Mouse (Mus musculus): Measurements from ENCODE around the gene Ddah2. TPM values are rescaled to one million over a fixed set of nuclear protein-coding genes. Genes with fewer than 3 reads are reported as not detected.
A peak's percentile ranks its signal among the peaks of the same experiment; 100 is the strongest.

Ddah2 gene
- polyA plus RNA-seq, 1 experiment from 2014 or later: 582 TPM

DNA sequence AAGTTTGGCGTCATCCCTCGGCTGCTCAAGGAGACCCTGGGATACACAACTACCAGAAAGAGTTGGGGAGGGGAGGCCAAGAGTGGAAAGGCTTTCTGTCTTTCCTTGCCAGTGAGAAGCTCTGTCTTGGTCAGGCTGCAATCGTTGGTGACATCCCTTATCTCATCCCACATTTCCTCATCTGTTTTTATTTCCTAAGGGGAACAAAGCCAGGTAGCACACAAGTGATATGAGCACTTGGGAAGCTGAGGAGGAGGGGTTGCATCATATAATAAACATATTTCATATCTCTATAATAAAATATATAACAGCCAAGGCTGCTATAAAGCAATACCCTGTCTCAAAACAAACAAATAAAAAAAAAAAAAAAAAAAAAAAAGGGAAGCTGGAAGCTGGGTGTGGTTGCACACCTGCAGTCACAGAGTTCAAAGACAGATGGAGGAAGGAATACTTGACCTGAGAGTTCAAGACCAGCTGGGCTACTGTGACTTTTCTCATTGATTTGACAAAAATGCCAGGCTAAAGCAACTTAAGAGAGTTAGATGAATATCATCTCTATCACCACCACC lies 25.2 kb downstream of the Ddah2 start:
- Histone ChIP-seq H3K27me3 (ENCODE audit: control insufficient read depth, insufficient read depth, low read length) (no peaks in the 10 kb centered on the region), H3K4me1 (ENCODE audit: control insufficient read depth, insufficient read depth, low read length) (no peaks in the 10 kb centered on the region), H3K4me3 (ENCODE audit: low read depth, low read length) (no peak overlapping the region), H3K9ac (ENCODE audit: low read length) (no peak overlapping the region), H3K9me3 (ENCODE audit: control insufficient read depth, low read length) (no peaks in the 10 kb centered on the region), H3K4me2 (ENCODE audit: low read depth, severe bottlenecking) (no peak overlapping the region), H3K27ac (replicated peaks; ENCODE audit: low read depth, low read length) (no peak overlapping the region), H3K36me3 (ENCODE audit: control insufficient read depth, insufficient read depth, low read length) (no peaks in the 10 kb centered on the region)
- DNase-seq (ENCODE audit: low spot score) (no peak), ATAC-seq (ENCODE audit: insufficient number of reproducible peaks, low FRiP score, low TSS enrichment, low read depth) (no peak)
- 71% methylated on average over 3 of the region's 3 CpGs for WGBS

DNA sequence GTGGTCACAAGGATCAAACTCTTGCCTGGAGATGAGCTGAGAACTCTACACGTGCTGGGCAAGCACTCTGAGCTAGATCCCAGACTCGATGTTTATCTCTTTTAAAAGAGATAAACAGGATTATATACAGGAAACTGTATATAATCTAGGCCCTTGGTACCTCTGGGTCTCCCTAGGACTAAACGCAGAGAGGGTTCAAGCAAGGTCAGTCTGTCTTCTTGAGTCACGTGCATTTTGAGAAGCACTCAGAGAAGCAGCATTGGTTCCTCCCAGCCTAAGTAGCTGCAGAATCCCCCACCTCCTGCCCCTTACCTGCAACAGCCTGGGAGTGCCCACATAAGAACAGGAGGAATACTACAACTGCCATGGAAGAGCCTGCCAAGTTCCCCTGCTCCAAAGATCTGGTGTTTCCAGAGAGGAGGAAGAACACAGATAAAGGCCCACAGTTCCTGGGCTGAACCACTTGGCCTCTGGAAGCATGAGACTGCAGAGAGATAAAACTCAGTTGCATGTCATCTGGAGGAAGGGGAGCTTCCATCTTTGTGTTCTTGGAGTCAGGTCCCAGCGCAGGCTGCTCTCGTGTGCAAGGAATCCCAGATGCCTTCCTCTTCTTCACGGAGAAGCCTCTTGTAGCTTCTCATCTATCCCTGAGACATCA lies 26.5 kb downstream of the Ddah2 start, which contains the start of gene Ly6g6f:
Gene Ly6g6f (minus strand): TSS at position 403 of the 658 bp plus-strand sequence.
- WGBS: 84% methylated on average over 7 of the region's 7 CpGs
- Histone ChIP-seq H3K4me3 (ENCODE audit: low read depth, low read length) (no peak within 1 kb of the TSS), H3K27me3 (ENCODE audit: control insufficient read depth, insufficient read depth, low read length) (no peaks in the 10 kb centered on the region), H3K9me3 (ENCODE audit: control insufficient read depth, low read length) (no peaks in the 10 kb centered on the region), H3K4me1 (ENCODE audit: control insufficient read depth, insufficient read depth, low read length) (no peaks in the 10 kb centered on the region), H3K9ac (ENCODE audit: low read length) (no peak within 1 kb of the TSS), H3K27ac (replicated peaks; ENCODE audit: low read depth, low read length) (no peak within 1 kb of the TSS), H3K4me2 (ENCODE audit: low read depth, severe bottlenecking) (no peak within 1 kb of the TSS), H3K36me3 (ENCODE audit: control insufficient read depth, insufficient read depth, low read length) (no peaks in the 10 kb centered on the region)
- DNase-seq (ENCODE audit: low spot score) (no peak), ATAC-seq (ENCODE audit: insufficient number of reproducible peaks, low FRiP score, low TSS enrichment, low read depth) (no peak)

DNA sequence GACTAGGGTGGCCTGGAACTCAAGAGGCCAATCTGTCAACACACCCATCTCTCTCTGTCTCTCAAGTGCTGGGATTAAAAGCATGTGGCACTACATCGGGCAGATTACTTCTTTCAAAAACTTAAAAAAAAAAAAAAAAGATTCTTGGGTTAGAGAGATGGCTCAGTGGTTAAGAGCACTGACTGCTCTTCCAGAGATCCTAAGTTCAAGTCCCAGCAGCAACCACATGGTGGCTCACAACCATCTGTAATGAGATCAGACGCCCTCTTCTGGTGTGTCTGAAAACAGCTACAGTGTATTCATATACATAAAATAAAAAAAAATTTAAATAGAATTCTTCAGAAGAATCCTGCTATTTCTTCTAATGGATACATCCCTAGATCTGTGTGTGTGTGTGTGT lies 29.3 kb downstream of the Ddah2 start:
- Histone ChIP-seq H3K27ac (replicated peaks; ENCODE audit: low read depth, low read length) (no peak overlapping the region), H3K4me2 (ENCODE audit: low read depth, severe bottlenecking) (no peak overlapping the region), H3K4me3 (ENCODE audit: low read depth, low read length) (no peak overlapping the region), H3K9ac (ENCODE audit: low read length) (no peak overlapping the region), H3K4me1 (ENCODE audit: control insufficient read depth, insufficient read depth, low read length) (no peaks in the 10 kb centered on the region), H3K9me3 (ENCODE audit: control insufficient read depth, low read length) (no peaks in the 10 kb centered on the region), H3K36me3 (ENCODE audit: control insufficient read depth, insufficient read depth, low read length) (no peaks in the 10 kb centered on the region; the same call in 1 of the 2 replicates), H3K27me3 (ENCODE audit: control insufficient read depth, insufficient read depth, low read length) (no peaks in the 10 kb centered on the region)
- 52% methylated on average over 2 of the region's 2 CpGs for WGBS
- no peak for DNase-seq (ENCODE audit: low spot score)
- no peak for ATAC-seq (ENCODE audit: insufficient number of reproducible peaks, low FRiP score, low TSS enrichment, low read depth)

DNA sequence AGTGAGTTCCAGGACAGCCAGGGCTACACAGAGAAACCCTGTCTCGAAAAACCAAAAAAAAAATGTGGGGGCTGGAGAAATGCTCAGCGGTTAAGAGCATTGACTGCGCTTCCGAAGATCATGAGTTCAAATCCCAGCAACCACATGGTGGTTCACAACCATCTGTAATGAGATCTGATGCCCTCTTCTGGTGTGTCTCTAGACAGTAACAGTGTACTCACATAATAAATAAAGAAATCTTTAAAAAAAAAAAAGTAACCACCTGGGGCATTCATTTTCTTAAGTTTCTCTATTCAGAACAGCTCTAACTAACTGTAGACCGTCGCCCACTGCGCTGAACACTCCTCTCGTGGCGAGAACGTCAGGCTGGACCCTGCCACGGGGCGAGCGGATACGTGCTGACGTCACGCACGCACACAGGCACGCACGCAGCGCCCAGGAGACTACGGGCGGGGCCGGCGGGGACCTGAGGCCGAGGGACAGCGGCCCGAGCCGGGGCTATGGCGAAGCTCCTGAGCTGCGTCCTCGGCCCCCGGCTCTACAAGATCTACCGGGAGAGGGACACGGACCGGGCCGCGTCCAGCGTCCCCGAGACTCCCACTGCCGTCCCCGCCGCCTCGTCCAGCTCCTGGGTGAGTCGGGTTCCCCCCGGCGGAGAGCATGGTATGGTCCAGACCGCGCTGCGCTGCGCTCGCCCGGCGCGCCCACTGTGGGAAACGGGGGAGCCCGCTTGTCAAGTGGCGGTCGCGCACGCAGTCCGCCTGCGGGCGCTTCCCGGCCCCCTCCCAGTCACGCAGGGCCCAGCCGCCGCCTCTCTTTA lies 30.2 kb downstream of the Ddah2 start, which contains the start of gene Abhd16a:
Gene Abhd16a (plus strand): TSS at position 439 of the 820 bp plus-strand sequence.
- no peaks in the 10 kb centered on the region for H3K4me1 ChIP-seq (ENCODE audit: control insufficient read depth, insufficient read depth, low read length)
- DNase-seq (ENCODE audit: low spot score): peak; percentile 95
- peak within 1 kb of the TSS; percentile 58 for H3K4me3 ChIP-seq (ENCODE audit: low read depth, low read length)
- peak within 1 kb of the TSS; percentile 96 for H3K9ac ChIP-seq (ENCODE audit: low read length)
- H3K36me3 ChIP-seq (ENCODE audit: control insufficient read depth, insufficient read depth, low read length): no peaks in the 10 kb centered on the region; the same call in 1 of the 2 replicates
- H3K27ac ChIP-seq (replicated peaks; ENCODE audit: low read depth, low read length): peak within 1 kb of the TSS; percentile 86
- H3K9me3 ChIP-seq (ENCODE audit: control insufficient read depth, low read length): no peaks in the 10 kb centered on the region
- WGBS: 4% methylated on average over 62 of the region's 67 CpGs
- peak within 1 kb of the TSS; percentile 71 for H3K4me2 ChIP-seq (ENCODE audit: low read depth, severe bottlenecking)
- ATAC-seq (ENCODE audit: insufficient number of reproducible peaks, low FRiP score, low TSS enrichment, low read depth): peak; percentile 97
- no peaks in the 10 kb centered on the region for H3K27me3 ChIP-seq (ENCODE audit: control insufficient read depth, insufficient read depth, low read length)

DNA sequence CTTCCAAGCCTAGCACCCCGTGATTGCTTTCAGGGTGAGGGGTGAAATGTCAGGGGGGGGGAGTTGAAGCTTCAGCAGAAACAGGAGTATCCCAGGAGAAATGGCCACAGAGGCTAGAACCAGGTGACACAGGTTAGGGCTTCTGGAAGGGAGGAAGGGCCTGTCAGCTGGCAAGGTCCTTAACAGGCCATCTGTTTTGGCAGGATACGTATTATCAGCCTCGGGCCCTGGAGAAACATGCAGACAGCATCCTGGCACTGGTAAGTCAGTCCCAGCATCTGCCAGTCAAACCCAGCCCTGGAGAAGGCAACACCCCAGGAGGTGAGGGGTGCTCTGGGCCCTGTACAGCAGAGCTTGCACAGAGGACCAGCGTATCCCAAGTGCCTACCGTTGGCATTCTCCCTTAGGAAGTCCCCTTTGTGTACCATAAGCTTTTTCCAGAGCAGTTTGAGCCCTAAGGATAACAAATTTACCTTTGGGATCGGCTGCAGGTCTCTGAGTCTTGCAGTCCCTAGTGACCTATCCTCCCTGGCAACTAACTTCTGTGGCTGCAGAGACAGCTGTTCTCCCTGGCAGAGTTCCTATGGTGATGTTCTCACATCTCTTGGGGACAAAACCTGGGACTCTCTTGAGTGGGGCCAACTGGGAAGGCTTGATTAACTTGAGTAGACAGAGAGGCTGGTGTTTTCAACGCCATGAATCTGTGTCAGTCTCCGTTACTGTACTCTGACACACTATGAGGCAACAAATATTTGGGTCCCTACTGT lies 31.5 kb downstream of the Ddah2 start:
- H3K4me1 ChIP-seq (ENCODE audit: control insufficient read depth, insufficient read depth, low read length): no peaks in the 10 kb centered on the region
- ATAC-seq (ENCODE audit: insufficient number of reproducible peaks, low FRiP score, low TSS enrichment, low read depth) (no peak), DNase-seq (ENCODE audit: low spot score) (no peak)
- H3K9ac ChIP-seq (ENCODE audit: low read length): peak overlapping the region; percentile 96; the same call in 1 of the 2 replicates
- no peak overlapping the region for H3K27ac ChIP-seq (replicated peaks; ENCODE audit: low read depth, low read length)
- peaks cover 3% of the 10 kb centered on the region for H3K36me3 ChIP-seq (ENCODE audit: control insufficient read depth, insufficient read depth, low read length)
- peak overlapping the region; percentile 71 for H3K4me2 ChIP-seq (ENCODE audit: low read depth, severe bottlenecking)
- WGBS: 74% methylated on average over 8 of the region's 8 CpGs
- H3K27me3 ChIP-seq (ENCODE audit: control insufficient read depth, insufficient read depth, low read length): no peaks in the 10 kb centered on the region
- H3K9me3 ChIP-seq (ENCODE audit: control insufficient read depth, low read length): no peaks in the 10 kb centered on the region
- peak overlapping the region; percentile 58; the same call in 1 of the 2 replicates for H3K4me3 ChIP-seq (ENCODE audit: low read depth, low read length)

DNA sequence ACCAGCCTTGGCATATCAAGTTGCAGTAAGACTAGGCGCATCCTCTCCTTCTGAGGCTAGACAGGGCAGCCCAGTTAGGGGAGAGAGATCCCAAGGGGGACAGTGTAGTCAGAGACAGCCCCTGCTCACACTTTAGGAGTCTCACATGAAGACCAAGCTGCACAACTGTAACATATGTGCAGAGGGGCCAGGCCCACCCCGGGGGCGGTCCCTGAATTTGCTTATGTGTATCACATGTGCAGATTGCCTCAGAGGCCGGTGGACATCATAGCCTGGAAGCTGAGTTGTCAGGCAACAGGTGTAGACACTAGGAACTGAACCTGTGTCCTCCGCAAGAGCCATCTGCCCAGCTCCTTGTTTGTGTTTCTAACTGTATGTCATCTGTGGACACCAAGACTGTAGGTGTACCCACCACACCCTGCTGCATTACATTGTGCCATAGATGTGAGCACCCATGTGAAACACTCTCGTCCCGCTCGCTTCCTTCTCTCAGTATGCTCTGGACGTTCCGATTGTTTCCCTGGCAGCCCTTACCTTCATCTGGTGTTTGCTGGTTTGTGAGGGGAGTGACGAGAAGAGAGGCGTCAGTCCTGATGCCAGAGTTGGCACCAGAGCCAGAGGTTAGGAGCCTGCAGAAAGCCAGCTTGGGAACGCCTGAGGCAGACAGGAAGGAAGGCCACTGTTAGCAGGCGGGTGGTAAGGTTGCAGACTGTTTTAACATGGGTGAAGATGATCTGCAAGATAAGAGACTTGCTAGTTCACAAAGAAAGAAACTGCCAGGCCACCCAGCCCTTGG lies 33.8 kb downstream of the Ddah2 start:
- no peak for DNase-seq (ENCODE audit: low spot score)
- 87% methylated on average over 14 of the region's 14 CpGs for WGBS
- H3K27me3 ChIP-seq (ENCODE audit: control insufficient read depth, insufficient read depth, low read length): no peaks in the 10 kb centered on the region
- ATAC-seq (ENCODE audit: insufficient number of reproducible peaks, low FRiP score, low TSS enrichment, low read depth): no peak
- no peaks in the 10 kb centered on the region for H3K4me1 ChIP-seq (ENCODE audit: control insufficient read depth, insufficient read depth, low read length)
- H3K9me3 ChIP-seq (ENCODE audit: control insufficient read depth, low read length): no peaks in the 10 kb centered on the region
- H3K4me3 ChIP-seq (ENCODE audit: low read depth, low read length): no peak overlapping the region
- peaks cover 9% of the 10 kb centered on the region for H3K36me3 ChIP-seq (ENCODE audit: control insufficient read depth, insufficient read depth, low read length)
- no peak overlapping the region for H3K27ac ChIP-seq (replicated peaks; ENCODE audit: low read depth, low read length)
- no peak overlapping the region for H3K4me2 ChIP-seq (ENCODE audit: low read depth, severe bottlenecking)
- no peak overlapping the region for H3K9ac ChIP-seq (ENCODE audit: low read length)

DNA sequence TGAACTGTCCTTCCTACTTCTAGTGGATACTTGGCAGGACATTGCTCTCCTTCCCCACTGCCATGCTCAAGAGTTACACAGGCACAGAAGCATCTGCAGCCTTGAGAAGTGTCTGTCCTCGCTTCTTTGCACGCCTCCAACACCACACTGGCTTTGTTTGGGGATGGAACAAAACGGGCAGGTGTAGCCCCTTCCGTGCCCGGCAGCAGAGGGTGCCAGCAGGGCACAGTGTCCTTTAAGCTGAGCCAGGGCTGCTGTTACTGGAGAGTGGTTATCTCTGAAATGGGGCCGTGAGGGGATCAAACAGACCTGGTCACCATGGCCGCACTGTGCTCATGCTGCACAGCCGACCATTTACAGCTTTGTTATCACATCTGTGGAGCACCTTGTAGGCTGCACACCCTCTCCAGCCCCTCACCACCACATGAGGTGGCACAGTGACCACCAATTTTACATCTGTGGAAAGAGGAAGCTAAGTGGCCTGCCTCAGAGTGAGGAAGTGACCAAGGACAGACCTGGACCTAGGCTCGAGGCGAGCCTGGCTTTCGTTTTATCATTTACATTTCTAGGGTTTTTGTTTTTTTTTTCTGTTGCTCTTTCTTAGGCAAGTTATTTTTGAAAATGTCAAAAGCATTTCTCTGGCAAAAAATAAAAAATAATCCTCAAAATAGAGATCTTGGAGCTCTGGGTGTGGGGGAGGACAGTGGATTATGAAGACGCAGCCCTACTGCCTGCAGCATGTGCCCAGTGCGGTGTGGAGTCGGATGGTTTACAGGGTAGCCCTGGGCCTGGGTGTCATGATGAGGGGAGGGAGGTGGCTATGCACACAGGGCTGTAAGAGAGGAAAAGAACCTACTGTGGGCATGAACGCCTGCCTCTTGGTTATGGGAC lies 35.9 kb downstream of the Ddah2 start:
- 89% methylated on average over 15 of the region's 15 CpGs for WGBS
- peaks cover 16% of the 10 kb centered on the region for H3K36me3 ChIP-seq (ENCODE audit: control insufficient read depth, insufficient read depth, low read length)
- no peaks in the 10 kb centered on the region for H3K27me3 ChIP-seq (ENCODE audit: control insufficient read depth, insufficient read depth, low read length)

More for the DNA sequence above, 35.9 kb downstream of the Ddah2 start:
- no peak overlapping the region for H3K27ac ChIP-seq (replicated peaks; ENCODE audit: low read depth, low read length)
- H3K9ac ChIP-seq (ENCODE audit: low read length): no peak overlapping the region
- ATAC-seq (ENCODE audit: insufficient number of reproducible peaks, low FRiP score, low TSS enrichment, low read depth): no peak
- H3K4me3 ChIP-seq (ENCODE audit: low read depth, low read length): no peak overlapping the region
- DNase-seq (ENCODE audit: low spot score): no peak
- no peak overlapping the region for H3K4me2 ChIP-seq (ENCODE audit: low read depth, severe bottlenecking)
- H3K4me1 ChIP-seq (ENCODE audit: control insufficient read depth, insufficient read depth, low read length): no peaks in the 10 kb centered on the region
- H3K9me3 ChIP-seq (ENCODE audit: control insufficient read depth, low read length): no peaks in the 10 kb centered on the region
